Mouse (Mus musculus) neural tube, embryonic 15.5 days (tissue): ENCODE results near the gene Ttc9b. TPM values are rescaled to one million over a fixed set of nuclear protein-coding genes. Genes with fewer than 3 reads are reported as not detected.
A peak's percentile ranks its signal among the peaks of the same experiment; 100 is the strongest.
"Not testable (repeated sequence)": the region's sequence is repeated elsewhere in the genome, so short reads cannot be mapped to it uniquely, and the experiment has no call there.

Source experiments
- ATAC-seq: fragments of 200-750 bp; cut with Nextera tagmentation; 2 replicates; pipeline ENCODE4 v1.8.0; 2017; ENCODE audit warnings: mild to moderate bottlenecking, moderate TSS enrichment, moderate library complexity; ENCODE audit not compliant: low FRiP score
- H3K27ac ChIP-seq: fragments of 300-500 bp; sonication (generic); replicated peaks from 2 replicates; pipeline ENCODE4 v1.5.1; 2015; ENCODE audit warnings: mild to moderate bottlenecking, inconsistent platforms
- H3K27me3 ChIP-seq: fragments of 300-500 bp; sonication (generic); replicated peaks from 2 replicates; pipeline ENCODE4 v1.6.1; 2015; ENCODE audit warnings: inconsistent platforms
- H3K36me3 ChIP-seq: fragments of 300-500 bp; sonication (generic); 2 replicates; pipeline ENCODE4 v1.6.1; 2015; ENCODE audit warnings: inconsistent platforms
- H3K4me1 ChIP-seq: fragments of 300-500 bp; sonication (generic); 2 replicates; pipeline ENCODE4 v1.6.1; 2015; ENCODE audit warnings: inconsistent platforms
- H3K4me2 ChIP-seq: fragments of 300-500 bp; sonication (generic); 2 replicates; pipeline ENCODE4 v1.6.1; 2015; ENCODE audit warnings: inconsistent platforms, mild to moderate bottlenecking, moderate library complexity
- H3K4me3 ChIP-seq: fragments of 300-500 bp; sonication (generic); replicated peaks from 2 replicates; pipeline ENCODE4 v1.5.1; 2015; ENCODE audit warnings: mild to moderate bottlenecking, inconsistent platforms
- H3K9ac ChIP-seq: fragments of 300-500 bp; sonication (generic); replicated peaks from 2 replicates; pipeline ENCODE4 v1.6.1; 2015; ENCODE audit warnings: mild to moderate bottlenecking, inconsistent platforms
- H3K9me3 ChIP-seq: fragments of 300-500 bp; sonication (generic); replicated peaks from 2 replicates; pipeline ENCODE4 v1.6.1; 2016; ENCODE audit warnings: inconsistent platforms
- WGBS: fragments of 180-500 bp; shearing (Covaris S2); methylation state at CpG from one replicate; pipeline ENCODE4 v1.1.7; 2015; ENCODE audit warnings: mixed read lengths; 5-methylcytosine and 5-hydroxymethylcytosine counted together
- polyA plus RNA-seq: library from polyadenylated mRNA; unstranded; fragments of >200 nt; fragmentation: Nextera tagmentation; extraction: Ambion mirVana; gene quantifications from 2 replicates; pipeline ENCODE4 v1.2.1, GENCODE M21; 2015

The Ttc9b gene
- polyA plus RNA-seq, 1 experiment from 2014 or later = 99.5 TPM

GRCm38 (mm10) chr7:27613751-27614499 lies 39.8 kb upstream of the Ttc9b start:
- WGBS = 39% methylated on average over 8 of the region's 8 CpGs
- H3K27ac ChIP-seq = peak overlapping the region; percentile 67
- no peaks in the 10 kb centered on the region for H3K9me3 ChIP-seq
- H3K36me3 ChIP-seq = peaks cover 50% of the 10 kb centered on the region
- H3K27me3 ChIP-seq = no peaks in the 10 kb centered on the region
- no peak overlapping the region for H3K4me2 ChIP-seq
- H3K4me1 ChIP-seq = peaks cover 18% of the 10 kb centered on the region
- no peak overlapping the region for H3K4me3 ChIP-seq
- no peak overlapping the region for H3K9ac ChIP-seq
- ATAC-seq = peak; percentile 59; the same call in 1 of the 2 replicates

GRCm38 (mm10) chr7:27621028-27621427 lies 32.7 kb upstream of the Ttc9b start:
- Histone ChIP-seq H3K9me3 (no peaks in the 10 kb centered on the region), H3K4me2 (no peak overlapping the region), H3K27ac (no peak overlapping the region), H3K27me3 (no peaks in the 10 kb centered on the region), H3K9ac (no peak overlapping the region), H3K4me1 (no peaks in the 10 kb centered on the region), H3K36me3 (peaks cover 69% of the 10 kb centered on the region), H3K4me3 (no peak overlapping the region)
- no peak for ATAC-seq
- WGBS = 80% methylated on average over 6 of the region's 6 CpGs

GRCm38 (mm10) chr7:27622234-27622633 lies 31.5 kb upstream of the Ttc9b start:
- WGBS = 76% methylated on average over 1 of the region's 1 CpGs
- Histone ChIP-seq H3K27me3 (no peaks in the 10 kb centered on the region), H3K4me1 (no peaks in the 10 kb centered on the region), H3K9ac (no peak overlapping the region), H3K27ac (no peak overlapping the region), H3K4me2 (no peak overlapping the region), H3K4me3 (no peak overlapping the region), H3K36me3 (peaks cover 64% of the 10 kb centered on the region), H3K9me3 (no peaks in the 10 kb centered on the region)
- no peak for ATAC-seq

GRCm38 (mm10) chr7:27624967-27625366 lies 28.7 kb upstream of the Ttc9b start:
- H3K4me3 ChIP-seq = no peak overlapping the region
- no peak overlapping the region for H3K27ac ChIP-seq
- no peaks in the 10 kb centered on the region for H3K9me3 ChIP-seq
- no peak overlapping the region for H3K9ac ChIP-seq
- no peaks in the 10 kb centered on the region for H3K4me1 ChIP-seq
- H3K36me3 ChIP-seq = peaks cover 67% of the 10 kb centered on the region
- H3K27me3 ChIP-seq = no peaks in the 10 kb centered on the region
- no peak overlapping the region for H3K4me2 ChIP-seq
- ATAC-seq = no peak

GRCm38 (mm10) chr7:27627707-27628106 lies 26.0 kb upstream of the Ttc9b start:
- Histone ChIP-seq H3K27ac (no peak overlapping the region), H3K4me1 (no peaks in the 10 kb centered on the region), H3K9ac (no peak overlapping the region), H3K9me3 (no peaks in the 10 kb centered on the region), H3K4me3 (no peak overlapping the region), H3K36me3 (peaks cover 72% of the 10 kb centered on the region), H3K27me3 (no peaks in the 10 kb centered on the region), H3K4me2 (no peak overlapping the region)
- 83% methylated on average over 7 of the region's 7 CpGs for WGBS
- no peak for ATAC-seq

- no peak overlapping the region for H3K27ac ChIP-seq
- H3K4me2 ChIP-seq = no peak overlapping the region
- no peaks in the 10 kb centered on the region for H3K27me3 ChIP-seq
- no peak overlapping the region for H3K9ac ChIP-seq
- no peak for ATAC-seq
- H3K9me3 ChIP-seq = no peaks in the 10 kb centered on the region
- peaks cover 72% of the 10 kb centered on the region for H3K36me3 ChIP-seq
- no peaks in the 10 kb centered on the region for H3K4me1 ChIP-seq
- no peak overlapping the region for H3K4me3 ChIP-seq
- 95% methylated on average over 6 of the region's 6 CpGs for WGBS
These were observed 25.5 kb upstream of the Ttc9b start for GRCm38 (mm10) chr7:27628190-27628589.

- H3K27ac ChIP-seq, H3K27me3 ChIP-seq, ATAC-seq, H3K4me1 ChIP-seq, H3K4me2 ChIP-seq, H3K4me3 ChIP-seq, H3K9ac ChIP-seq, H3K9me3 ChIP-seq: not testable (repeated sequence)
- peaks cover 74% of the 10 kb centered on the region for H3K36me3 ChIP-seq
- 92% methylated on average over 7 of the region's 7 CpGs for WGBS
These were observed 24.9 kb upstream of the Ttc9b start for GRCm38 (mm10) chr7:27628816-27629215.

GRCm38 (mm10) chr7:27631439-27631838 lies 22.3 kb upstream of the Ttc9b start:
- Histone ChIP-seq H3K4me2 (no peak overlapping the region), H3K27ac (no peak overlapping the region), H3K27me3 (no peaks in the 10 kb centered on the region), H3K4me1 (no peaks in the 10 kb centered on the region), H3K36me3 (peaks cover 80% of the 10 kb centered on the region), H3K4me3 (no peak overlapping the region), H3K9me3 (no peaks in the 10 kb centered on the region), H3K9ac (no peak overlapping the region)
- ATAC-seq = no peak
- WGBS = 96% methylated on average over 4 of the region's 4 CpGs

GRCm38 (mm10) chr7:27633166-27633565 lies 20.5 kb upstream of the Ttc9b start:
- ATAC-seq = no peak
- Histone ChIP-seq H3K36me3 (peaks cover 78% of the 10 kb centered on the region), H3K9me3 (no peaks in the 10 kb centered on the region), H3K9ac (no peak overlapping the region), H3K4me2 (no peak overlapping the region), H3K4me3 (no peak overlapping the region), H3K27me3 (no peaks in the 10 kb centered on the region), H3K27ac (no peak overlapping the region), H3K4me1 (no peaks in the 10 kb centered on the region)
- WGBS = 90% methylated on average over 6 of the region's 6 CpGs

- peaks cover 63% of the 10 kb centered on the region for H3K36me3 ChIP-seq
- WGBS = 95% methylated on average over 6 of the region's 6 CpGs
These were observed 19.0 kb upstream of the Ttc9b start for GRCm38 (mm10) chr7:27634691-27635090.

GRCm38 (mm10) chr7:27635094-27635493 lies 18.6 kb upstream of the Ttc9b start:
- ATAC-seq = not testable (repeated sequence)
- peaks cover 60% of the 10 kb centered on the region for H3K36me3 ChIP-seq

More at GRCm38 (mm10) chr7:27634691-27635090, 19.0 kb upstream of the Ttc9b start:
- ATAC-seq = no peak
- H3K27me3 ChIP-seq = no peaks in the 10 kb centered on the region
- no peak overlapping the region for H3K4me3 ChIP-seq
- no peak overlapping the region for H3K27ac ChIP-seq
- H3K9me3 ChIP-seq = no peaks in the 10 kb centered on the region
- no peak overlapping the region for H3K9ac ChIP-seq
- no peaks in the 10 kb centered on the region for H3K4me1 ChIP-seq
- no peak overlapping the region for H3K4me2 ChIP-seq

GRCm38 (mm10) chr7:27644471-27644870 lies 9.2 kb upstream of the Ttc9b start:
- no peak overlapping the region for H3K9ac ChIP-seq
- WGBS = 57% methylated on average over 1 of the region's 1 CpGs
- no peak overlapping the region for H3K4me2 ChIP-seq
- no peaks in the 10 kb centered on the region for H3K36me3 ChIP-seq
- H3K9me3 ChIP-seq = no peaks in the 10 kb centered on the region
- H3K27me3 ChIP-seq = no peaks in the 10 kb centered on the region
- H3K4me1 ChIP-seq = no peaks in the 10 kb centered on the region
- ATAC-seq = no peak
- no peak overlapping the region for H3K4me3 ChIP-seq
- H3K27ac ChIP-seq = no peak overlapping the region

More at GRCm38 (mm10) chr7:27635094-27635493, 18.6 kb upstream of the Ttc9b start:
- 93% methylated on average over 2 of the region's 2 CpGs for WGBS
- H3K4me3 ChIP-seq, H3K27ac ChIP-seq, H3K9me3 ChIP-seq, H3K4me1 ChIP-seq, H3K4me2 ChIP-seq, H3K27me3 ChIP-seq, H3K9ac ChIP-seq: not testable (repeated sequence)
